Mouse (Mus musculus): ENCODE results near the gene Sfn.

The Sfn gene

GRCm38 (mm10) chr4:133620668-133621067, 18.7 kb upstream of the Sfn start:
- no peak for DNase-seq (ENCODE audit: extremely low read depth, low read depth)

- DNase-seq (ENCODE audit: extremely low read depth, low read depth), result no peak
These were observed 17.6 kb upstream of the Sfn start for GRCm38 (mm10) chr4:133619473-133620136.

GRCm38 (mm10) chr4:133617936-133618335, 16.0 kb upstream of the Sfn start:
- no peak for DNase-seq (ENCODE audit: extremely low read depth, low read depth)

- DNase-seq (ENCODE audit: extremely low read depth, low read depth), result no peak
These were observed 13.4 kb upstream of the Sfn start for GRCm38 (mm10) chr4:133615416-133615815.

- no peak for DNase-seq (ENCODE audit: extremely low read depth, low read depth)
These were observed 12.3 kb upstream of the Sfn start for GRCm38 (mm10) chr4:133614274-133614761.

GRCm38 (mm10) chr4:133613867-133614266, 11.9 kb upstream of the Sfn start:
- DNase-seq (ENCODE audit: extremely low read depth, low read depth), result no peak

GRCm38 (mm10) chr4:133613026-133613425, 11.1 kb upstream of the Sfn start:
- DNase-seq (ENCODE audit: extremely low read depth, low read depth), result no peak

- no peak for DNase-seq (ENCODE audit: extremely low read depth, low read depth)
These were observed 10.4 kb upstream of the Sfn start for GRCm38 (mm10) chr4:133612416-133612815.

- DNase-seq (ENCODE audit: extremely low read depth, low read depth), result no peak
These were observed 9.8 kb upstream of the Sfn start for GRCm38 (mm10) chr4:133611815-133612214.

- no peak for DNase-seq (ENCODE audit: extremely low read depth, low read depth)
These were observed 7.8 kb upstream of the Sfn start for GRCm38 (mm10) chr4:133609719-133610118.

- DNase-seq (ENCODE audit: extremely low read depth, low read depth), result no peak
These were observed 5.3 kb upstream of the Sfn start for GRCm38 (mm10) chr4:133607284-133607683.

GRCm38 (mm10) chr4:133605330-133605729, 3.4 kb upstream of the Sfn start:
- DNase-seq (ENCODE audit: extremely low read depth, low read depth), result no peak

- DNase-seq (ENCODE audit: extremely low read depth, low read depth), result no peak
These were observed 2.9 kb upstream of the Sfn start for GRCm38 (mm10) chr4:133604856-133605255.

GRCm38 (mm10) chr4:133604175-133604574, 2.2 kb upstream of the Sfn start:
- no peak for DNase-seq (ENCODE audit: extremely low read depth, low read depth)

- no peak for DNase-seq (ENCODE audit: extremely low read depth, low read depth)
These were observed 1.1 kb upstream of the Sfn start for GRCm38 (mm10) chr4:133603056-133603455.

- DNase-seq (ENCODE audit: extremely low read depth, low read depth), result no peak
These were observed 1.7 kb downstream of the Sfn start for GRCm38 (mm10) chr4:133600306-133600705.

GRCm38 (mm10) chr4:133599571-133600073, 2.3 kb downstream of the Sfn start:
- DNase-seq (ENCODE audit: extremely low read depth, low read depth), result peak; percentile 71

GRCm38 (mm10) chr4:133599116-133599515, 2.9 kb downstream of the Sfn start:
- no peak for DNase-seq (ENCODE audit: extremely low read depth, low read depth)

GRCm38 (mm10) chr4:133598616-133599015, 3.4 kb downstream of the Sfn start:
- no peak for DNase-seq (ENCODE audit: extremely low read depth, low read depth)

GRCm38 (mm10) chr4:133596084-133596483, 5.9 kb downstream of the Sfn start:
- no peak for DNase-seq (ENCODE audit: extremely low read depth, low read depth)

GRCm38 (mm10) chr4:133595538-133595937, 6.4 kb downstream of the Sfn start:
- no peak for DNase-seq (ENCODE audit: extremely low read depth, low read depth)

GRCm38 (mm10) chr4:133592570-133592969, 9.4 kb downstream of the Sfn start:
- DNase-seq (ENCODE audit: extremely low read depth, low read depth), result no peak
